Mouse (Mus musculus) intestine, embryonic 15.5 days (tissue): ENCODE measurements around the gene Tiprl. TPM values are rescaled to one million over a fixed set of nuclear protein-coding genes. Genes with fewer than 3 reads are reported as not detected.
A peak's percentile ranks its signal among the peaks of the same experiment; 100 is the strongest.

Experiments
- ATAC-seq: fragments of 200-750 bp; cut with Nextera tagmentation; 2 replicates; pipeline ENCODE4 v1.8.0; 2017; ENCODE audit warnings: moderate TSS enrichment, moderate library complexity
- H3K27ac ChIP-seq: fragments of 300-500 bp; sonication (generic); 2 replicates; pipeline ENCODE4 v1.5.1; 2015; ENCODE audit warnings: mild to moderate bottlenecking, inconsistent platforms
- H3K27me3 ChIP-seq: fragments of 300-500 bp; sonication (generic); replicated peaks from 2 replicates; pipeline ENCODE4 v1.6.1; 2015; ENCODE audit warnings: inconsistent platforms
- H3K36me3 ChIP-seq: fragments of 300-500 bp; sonication (generic); 2 replicates; pipeline ENCODE4 v1.6.1; 2015; ENCODE audit warnings: inconsistent platforms
- H3K4me1 ChIP-seq: fragments of 300-500 bp; sonication (generic); replicated peaks from 2 replicates; pipeline ENCODE4 v1.6.1; 2015; ENCODE audit warnings: inconsistent platforms
- H3K4me2 ChIP-seq: fragments of 300-500 bp; sonication (generic); replicated peaks from 2 replicates; pipeline ENCODE4 v1.6.1; 2015; ENCODE audit warnings: mild to moderate bottlenecking, inconsistent platforms
- H3K4me3 ChIP-seq: fragments of 300-500 bp; sonication (generic); replicated peaks from 2 replicates; pipeline ENCODE4 v1.5.1; 2015; ENCODE audit warnings: inconsistent platforms
- H3K9ac ChIP-seq: fragments of 300-500 bp; sonication (generic); 2 replicates; pipeline ENCODE4 v1.6.1; 2015; ENCODE audit warnings: inconsistent platforms
- H3K9me3 ChIP-seq: fragments of 300-500 bp; sonication (generic); 2 replicates; pipeline ENCODE4 v1.6.1; 2016; ENCODE audit warnings: inconsistent platforms
- WGBS: fragments of 180-500 bp; shearing (Covaris S2); methylation state at CpG from one replicate; pipeline ENCODE4 v1.1.7; 2015; 5-methylcytosine and 5-hydroxymethylcytosine counted together
- polyA plus RNA-seq: library from polyadenylated mRNA; unstranded; fragments of >200 nt; fragmentation: Nextera tagmentation; extraction: Ambion mirVana; gene quantifications from 2 replicates; pipeline ENCODE4 v1.2.1, GENCODE M21; 2015

Gene Tiprl
- polyA plus RNA-seq, 1 experiment from 2014 or later: 85.6 TPM

DNA sequence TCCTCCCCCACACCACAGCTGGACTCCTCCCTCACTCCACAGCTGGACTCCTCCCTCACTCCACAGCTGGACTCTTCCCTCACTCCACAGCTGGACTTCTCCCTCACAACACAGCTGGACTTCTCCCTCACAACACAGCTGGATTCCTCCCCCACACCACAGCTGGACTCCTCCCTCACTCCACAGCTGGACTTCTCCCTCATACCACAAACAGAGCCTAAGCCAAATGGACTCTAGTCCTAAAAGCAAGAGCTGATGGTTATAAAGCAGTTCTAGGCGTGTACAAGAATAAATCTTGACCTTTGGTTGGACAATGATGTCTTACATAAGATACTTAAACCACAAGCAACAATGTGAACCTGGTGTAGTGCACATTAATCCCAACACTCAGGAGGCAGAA is 37.8 kb downstream of the Tiprl start:
- Histone ChIP-seq H3K36me3 (no peaks in the 10 kb centered on the region), H3K27me3 (no peaks in the 10 kb centered on the region), H3K9me3 (no peaks in the 10 kb centered on the region), H3K27ac (no peak overlapping the region), H3K4me3 (no peak overlapping the region), H3K4me2 (no peak overlapping the region), H3K4me1 (no peaks in the 10 kb centered on the region; the same call in 1 of the 2 replicates), H3K9ac (no peak overlapping the region)
- ATAC-seq: no peak
- 55% methylated on average over 1 of the region's 1 CpGs for whole genome bisulfite sequencing

- no peak overlapping the region for H3K9ac ChIP-seq
- no peaks in the 10 kb centered on the region; the same call in 1 of the 2 replicates for H3K4me1 ChIP-seq
- WGBS: 53% methylated on average over 3 of the region's 3 CpGs
- ATAC-seq: no peak
- H3K9me3 ChIP-seq: no peaks in the 10 kb centered on the region
- no peaks in the 10 kb centered on the region for H3K36me3 ChIP-seq
- no peak overlapping the region for H3K27ac ChIP-seq
- no peaks in the 10 kb centered on the region for H3K27me3 ChIP-seq
- no peak overlapping the region for H3K4me3 ChIP-seq
- H3K4me2 ChIP-seq: no peak overlapping the region
Measured at GRCm38 (mm10) chr1:165197875-165198274, 38.9 kb downstream of the Tiprl start.

DNA sequence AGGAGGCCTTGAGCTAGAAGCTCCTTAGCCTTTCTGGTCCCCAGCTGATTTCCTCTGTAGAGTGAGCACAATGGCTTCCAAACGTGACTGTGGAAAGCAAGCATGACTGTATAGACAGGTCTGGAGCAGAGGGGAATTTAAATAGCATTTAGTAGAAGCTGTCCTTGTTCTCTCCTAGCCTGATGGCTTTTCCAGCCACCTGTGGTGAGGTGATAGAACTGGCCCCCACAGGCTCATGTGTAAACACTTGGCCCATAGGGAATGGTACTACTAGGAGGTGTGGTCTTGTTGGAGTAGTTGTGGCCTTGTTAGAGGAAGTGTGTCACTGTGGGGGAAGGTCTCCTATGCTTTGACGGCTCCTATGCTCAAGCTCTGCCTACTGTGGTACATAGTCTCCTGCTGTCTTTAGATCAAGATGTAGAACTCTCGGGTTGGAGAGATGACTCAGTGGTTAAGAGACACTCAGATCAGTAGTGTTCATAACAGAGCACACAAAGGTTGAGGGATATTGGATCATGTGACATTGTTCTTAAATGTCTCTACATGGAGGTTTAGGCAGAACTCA is 41.3 kb downstream of the Tiprl start:
- Histone ChIP-seq H3K4me1 (peaks cover 4% of the 10 kb centered on the region; the same call in 1 of the 2 replicates), H3K9me3 (no peaks in the 10 kb centered on the region), H3K27me3 (no peaks in the 10 kb centered on the region), H3K4me2 (peak overlapping the region; percentile 81; the same call in 1 of the 2 replicates), H3K36me3 (no peaks in the 10 kb centered on the region), H3K9ac (no peak overlapping the region), H3K4me3 (no peak overlapping the region), H3K27ac (no peak overlapping the region)
- no peak for ATAC-seq
- 73% methylated on average over 3 of the region's 3 CpGs for WGBS

DNA sequence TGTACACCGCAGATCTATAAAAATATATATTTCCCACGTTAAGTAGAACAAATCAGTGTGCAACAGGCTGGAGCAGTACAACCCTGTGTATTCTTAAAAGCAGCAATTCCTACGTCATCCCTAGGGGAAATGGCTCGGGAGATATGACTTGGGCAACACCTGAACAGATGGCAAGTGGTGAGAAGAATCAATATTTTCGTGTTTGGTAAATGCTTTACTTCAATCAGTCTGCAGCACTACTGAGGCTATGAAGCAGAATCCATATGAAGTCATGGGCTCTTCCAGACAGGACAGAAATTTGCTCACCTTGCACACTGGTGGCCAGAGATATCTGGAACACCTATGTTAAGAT is 42.2 kb downstream of the Tiprl start:
- Histone ChIP-seq H3K9ac (peak overlapping the region; percentile 78; the same call in 1 of the 2 replicates), H3K4me2 (peak overlapping the region; percentile 81), H3K9me3 (no peaks in the 10 kb centered on the region), H3K36me3 (no peaks in the 10 kb centered on the region), H3K4me3 (peak overlapping the region; percentile 73), H3K27me3 (no peaks in the 10 kb centered on the region), H3K27ac (peak overlapping the region; percentile 28; the same call in 1 of the 2 replicates), H3K4me1 (peaks cover 4% of the 10 kb centered on the region; the same call in 1 of the 2 replicates)
- WGBS: 9% methylated on average over 5 of the region's 5 CpGs
- no peak; the same call in 1 of the 2 replicates for ATAC-seq

DNA sequence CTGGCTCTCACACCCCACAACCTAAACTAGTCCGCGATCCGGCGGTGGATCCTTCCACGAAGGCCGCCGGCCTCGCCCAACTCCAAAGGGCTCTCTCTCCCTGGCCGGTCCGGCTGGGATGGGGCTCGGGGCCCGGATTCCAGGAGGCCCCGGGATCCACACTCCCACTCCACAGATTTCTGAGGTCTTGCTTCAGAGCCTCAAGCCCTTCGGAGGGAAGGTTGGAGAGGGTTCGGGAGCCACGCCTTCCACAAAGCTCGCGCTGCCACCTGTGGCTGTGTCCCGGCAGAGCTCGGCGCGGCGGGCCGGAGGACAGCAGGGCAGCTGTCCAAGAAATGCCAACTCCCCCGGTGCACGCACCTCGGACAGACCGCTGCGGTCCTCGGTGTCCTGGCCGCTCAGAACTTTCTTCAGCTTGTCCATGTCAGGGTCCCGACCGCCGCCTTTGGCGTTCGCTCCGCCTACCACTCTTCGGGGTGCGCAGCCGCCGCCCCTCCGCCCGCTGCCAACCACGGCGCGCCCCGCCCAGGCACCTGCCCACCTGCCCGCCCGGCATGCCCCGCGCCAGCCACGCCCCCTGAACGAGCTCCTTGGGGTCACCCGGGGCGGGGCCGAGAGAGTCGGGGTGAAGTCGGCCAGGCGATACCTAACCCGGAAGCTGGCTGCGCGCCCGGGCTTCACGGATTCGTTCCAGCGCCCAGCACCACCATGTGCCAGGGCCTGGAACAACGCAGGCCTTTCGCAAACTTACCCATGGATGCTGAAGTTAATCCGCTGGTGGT is 42.7 kb downstream of the Tiprl start, which contains the start of gene Sft2d2:
TSS of gene Sft2d2 (minus strand) at position 559 of the 782 bp plus-strand sequence.
- H3K27me3 ChIP-seq: no peaks in the 10 kb centered on the region
- H3K4me1 ChIP-seq: peaks cover 7% of the 10 kb centered on the region
- 1% methylated on average over 68 of the region's 69 CpGs for WGBS
- peak within 1 kb of the TSS; percentile 78 for H3K9ac ChIP-seq
- H3K36me3 ChIP-seq: no peaks in the 10 kb centered on the region
- no peaks in the 10 kb centered on the region for H3K9me3 ChIP-seq
- peak; percentile 95 for ATAC-seq
- peak within 1 kb of the TSS; percentile 81 for H3K4me2 ChIP-seq
- H3K4me3 ChIP-seq: peak within 1 kb of the TSS; percentile 73
- peak within 1 kb of the TSS; percentile 91 for H3K27ac ChIP-seq

GRCm38 (mm10) chr1:165193426-165193825 is 43.4 kb downstream of the Tiprl start:
- H3K9me3 ChIP-seq: no peaks in the 10 kb centered on the region
- peak overlapping the region; percentile 78 for H3K9ac ChIP-seq
- H3K27ac ChIP-seq: peak overlapping the region; percentile 91
- peak overlapping the region; percentile 73 for H3K4me3 ChIP-seq
- ATAC-seq: no peak; the same call in 1 of the 2 replicates
- 9% methylated on average over 7 of the region's 7 CpGs for WGBS
- H3K27me3 ChIP-seq: no peaks in the 10 kb centered on the region
- no peaks in the 10 kb centered on the region for H3K36me3 ChIP-seq
- H3K4me2 ChIP-seq: peak overlapping the region; percentile 81
- H3K4me1 ChIP-seq: peaks cover 13% of the 10 kb centered on the region

DNA sequence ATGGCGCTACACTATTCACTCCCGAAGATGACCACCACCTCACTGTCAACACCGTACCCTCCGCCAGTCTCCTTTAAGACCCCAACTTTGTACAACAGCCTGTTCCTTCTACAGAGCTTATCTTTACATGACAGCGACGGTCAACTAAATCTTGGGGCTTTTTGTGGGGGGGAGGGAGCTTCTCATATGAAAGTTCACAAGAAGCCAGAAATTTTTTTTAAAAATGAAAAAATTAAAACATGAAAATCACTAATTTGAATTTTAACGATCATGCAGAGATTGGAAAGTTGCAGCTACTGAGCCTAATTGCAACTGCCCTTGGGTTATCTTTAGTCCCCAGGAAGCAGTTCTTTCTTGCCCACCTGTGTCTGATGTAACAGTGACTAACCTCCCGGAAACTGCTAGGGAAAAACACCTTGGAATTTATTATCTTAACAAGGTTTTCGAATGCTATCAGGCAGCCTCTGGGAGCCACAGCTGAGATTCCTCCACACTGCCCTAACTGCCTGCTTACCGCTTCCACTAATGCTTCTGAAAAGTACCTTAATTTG is 44.0 kb downstream of the Tiprl start:
- peak overlapping the region; percentile 78; the same call in 1 of the 2 replicates for H3K9ac ChIP-seq
- H3K27me3 ChIP-seq: no peaks in the 10 kb centered on the region
- no peaks in the 10 kb centered on the region for H3K36me3 ChIP-seq
- H3K27ac ChIP-seq: peak overlapping the region; percentile 91
- no peak for ATAC-seq
- H3K4me3 ChIP-seq: peak overlapping the region; percentile 73
- no peaks in the 10 kb centered on the region for H3K9me3 ChIP-seq
- WGBS: 45% methylated on average over 10 of the region's 10 CpGs
- H3K4me2 ChIP-seq: peak overlapping the region; percentile 81
- H3K4me1 ChIP-seq: peaks cover 13% of the 10 kb centered on the region

- no peak overlapping the region; the same call in 1 of the 2 replicates for H3K4me2 ChIP-seq
- H3K27me3 ChIP-seq: no peaks in the 10 kb centered on the region
- H3K9ac ChIP-seq: no peak overlapping the region
- ATAC-seq: no peak
- H3K36me3 ChIP-seq: no peaks in the 10 kb centered on the region
- WGBS: 75% methylated on average over 4 of the region's 4 CpGs
- H3K4me3 ChIP-seq: no peak overlapping the region
- peaks cover 13% of the 10 kb centered on the region for H3K4me1 ChIP-seq
- H3K9me3 ChIP-seq: no peaks in the 10 kb centered on the region
- no peak overlapping the region for H3K27ac ChIP-seq
Measured at GRCm38 (mm10) chr1:165192102-165192501, 44.7 kb downstream of the Tiprl start.

- no peaks in the 10 kb centered on the region for H3K27me3 ChIP-seq
- H3K9me3 ChIP-seq: no peaks in the 10 kb centered on the region
- ATAC-seq: no peak
- peaks cover 13% of the 10 kb centered on the region for H3K4me1 ChIP-seq
- H3K27ac ChIP-seq: no peak overlapping the region
- no peak overlapping the region for H3K4me3 ChIP-seq
- H3K4me2 ChIP-seq: no peak overlapping the region
- no peak overlapping the region for H3K9ac ChIP-seq
- H3K36me3 ChIP-seq: no peaks in the 10 kb centered on the region
- WGBS: 80% methylated on average over 13 of the region's 13 CpGs
Measured at GRCm38 (mm10) chr1:165191611-165192010, 45.2 kb downstream of the Tiprl start.

DNA sequence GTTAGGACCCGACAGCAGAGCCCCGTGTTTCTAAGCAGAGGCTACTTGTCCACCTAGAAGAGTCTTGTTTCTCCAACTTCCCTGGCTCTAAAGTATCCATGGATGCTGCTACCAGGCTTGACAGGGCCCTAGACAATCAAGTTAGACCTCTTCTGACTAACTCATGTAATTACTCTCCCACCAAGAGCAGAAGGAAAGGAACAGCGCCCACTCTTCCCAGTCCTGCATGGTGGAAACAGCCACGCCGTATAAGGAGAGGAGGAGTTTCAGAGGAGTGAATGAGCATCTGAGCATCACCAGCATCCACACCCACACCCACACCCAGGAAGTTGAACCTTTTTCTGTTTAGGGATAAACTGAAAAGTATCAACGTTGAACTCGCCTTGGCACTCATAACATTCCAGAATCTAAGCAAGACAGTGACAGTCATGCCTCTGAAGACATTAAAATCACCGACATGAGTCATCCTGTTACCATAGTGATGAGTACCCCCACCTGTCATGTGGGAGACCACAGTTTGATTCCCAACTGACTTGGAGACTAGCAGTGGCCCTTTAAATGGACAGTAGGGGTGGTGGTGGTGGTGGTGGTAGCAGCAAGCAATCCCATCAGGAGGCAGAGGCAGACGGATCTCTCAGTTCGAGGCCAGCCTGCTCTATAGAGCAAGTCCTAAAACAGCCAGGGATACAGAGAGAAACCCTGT is 46.1 kb downstream of the Tiprl start:
- Histone ChIP-seq H3K9ac (no peak overlapping the region), H3K4me2 (no peak overlapping the region), H3K9me3 (no peaks in the 10 kb centered on the region), H3K36me3 (no peaks in the 10 kb centered on the region), H3K4me3 (no peak overlapping the region), H3K4me1 (peaks cover 13% of the 10 kb centered on the region), H3K27ac (no peak overlapping the region), H3K27me3 (no peaks in the 10 kb centered on the region)
- 85% methylated on average over 10 of the region's 10 CpGs for WGBS
- no peak for ATAC-seq

DNA sequence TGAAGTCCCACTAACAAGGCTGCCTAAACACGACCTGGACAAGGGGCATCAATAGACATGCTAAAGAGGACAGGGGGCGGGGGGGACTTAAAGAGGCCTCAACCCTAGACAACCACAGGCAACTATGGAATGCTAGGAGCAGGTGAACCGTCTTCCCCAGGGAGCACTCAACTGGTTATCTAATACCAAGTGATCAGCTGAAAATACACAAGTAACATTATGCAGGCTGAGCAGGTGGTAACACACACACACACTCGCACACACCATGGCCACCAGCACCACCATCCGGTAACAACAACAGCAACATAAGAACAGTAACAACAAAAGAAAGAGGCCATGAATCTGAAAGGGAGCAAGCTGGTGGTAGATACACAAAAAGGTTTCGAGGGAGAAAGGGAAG is 46.7 kb downstream of the Tiprl start:
- Histone ChIP-seq H3K4me1 (peaks cover 13% of the 10 kb centered on the region), H3K9me3 (no peaks in the 10 kb centered on the region), H3K27me3 (no peaks in the 10 kb centered on the region), H3K4me2 (no peak overlapping the region), H3K9ac (no peak overlapping the region), H3K27ac (no peak overlapping the region), H3K4me3 (no peak overlapping the region), H3K36me3 (no peaks in the 10 kb centered on the region)
- whole genome bisulfite sequencing: 80% methylated on average over 6 of the region's 6 CpGs
- no peak for ATAC-seq
